Mouse (Mus musculus) urinary bladder, postnatal 25 days (tissue): ENCODE measurements around the gene Svep1.

Source experiments
- DNase-seq: peaks from one replicate; pipeline ENCODE4 v3.0.0; 2022; ENCODE audit warnings: low spot score

Svep1 gene

DNA sequence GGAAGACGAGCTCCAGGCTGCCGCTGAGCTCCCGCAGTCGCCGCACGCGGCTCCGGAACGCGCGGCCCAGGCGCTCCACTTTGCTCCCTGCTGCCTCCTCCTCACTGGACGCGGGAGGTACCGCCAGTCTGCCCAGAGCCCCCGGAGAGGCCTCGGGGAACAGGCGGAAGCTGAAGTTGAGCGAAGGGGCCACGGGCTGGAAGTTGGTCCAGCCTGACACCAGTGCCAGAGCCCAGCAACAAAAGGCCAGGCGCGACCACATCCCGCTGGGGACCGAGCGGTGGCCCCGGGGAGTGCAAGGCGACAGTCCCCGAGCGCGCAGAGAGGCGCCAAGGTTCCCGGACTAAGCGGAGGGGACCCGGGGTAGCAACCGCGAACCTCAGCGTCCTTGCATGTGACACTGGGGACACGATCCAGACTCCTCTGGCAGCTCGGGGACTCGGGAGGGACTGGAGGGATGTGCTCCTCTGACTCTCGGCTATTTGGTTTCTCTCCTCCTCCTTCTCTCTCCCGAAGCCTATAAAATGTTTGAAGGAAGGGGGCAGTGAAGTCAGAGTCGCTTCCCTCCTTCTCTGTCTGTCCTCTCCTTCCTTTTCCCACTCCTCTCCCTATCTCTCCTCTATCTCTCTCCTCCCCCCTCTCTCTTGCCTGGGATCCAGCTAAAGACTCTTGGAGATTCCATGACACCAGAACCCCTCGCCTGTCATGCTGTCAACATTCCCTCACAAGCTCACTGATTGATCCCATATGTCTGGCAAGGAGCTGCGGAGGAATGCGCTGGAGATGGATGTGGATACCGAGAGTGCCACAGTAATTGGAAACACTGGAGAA lies at the start of gene Svep1:
Svep1 (minus strand) TSS at position 745 of the 831 bp plus-strand sequence.
- peak; percentile 40 for DNase-seq

DNA sequence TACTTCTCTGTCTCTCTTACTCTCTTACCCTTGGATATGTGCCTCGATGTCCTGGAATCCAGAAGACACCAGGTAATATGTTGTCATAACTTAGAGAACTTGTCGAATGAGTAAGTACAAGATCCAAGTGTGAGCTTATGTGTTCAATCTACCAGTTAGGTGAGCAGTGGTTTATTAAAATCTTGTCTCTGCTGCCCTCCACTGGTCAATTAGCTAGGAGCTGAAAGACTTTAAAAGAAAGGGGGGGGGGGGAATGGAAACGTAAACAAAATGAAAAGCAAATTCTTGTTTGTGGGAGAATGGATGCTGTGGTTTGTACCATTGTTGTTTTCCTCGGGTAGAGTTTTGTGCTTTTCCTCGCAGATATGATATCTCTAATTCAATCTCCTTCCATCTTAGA lies 46.8 kb upstream of the Svep1 start:
- peak; percentile 42 for DNase-seq

DNA sequence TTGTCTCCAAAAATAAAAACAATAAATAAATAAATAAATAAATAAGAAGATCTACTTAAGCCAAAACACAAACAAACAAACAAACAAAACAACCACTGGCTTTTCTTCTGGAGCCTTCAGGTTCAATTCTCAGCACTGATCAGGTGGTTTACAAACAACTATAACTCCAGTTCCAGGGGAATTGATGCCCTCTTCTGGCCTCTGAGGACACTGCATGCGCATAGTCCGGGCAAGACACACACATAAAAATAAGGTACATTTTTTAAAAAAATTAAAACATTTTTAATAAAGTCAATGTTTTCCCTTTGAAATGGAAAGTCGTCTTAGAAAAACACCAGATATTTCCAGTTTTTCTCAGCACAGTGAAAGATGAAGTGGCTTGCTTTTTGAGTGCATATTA lies 45.7 kb upstream of the Svep1 start:
- no peak for DNase-seq

DNA sequence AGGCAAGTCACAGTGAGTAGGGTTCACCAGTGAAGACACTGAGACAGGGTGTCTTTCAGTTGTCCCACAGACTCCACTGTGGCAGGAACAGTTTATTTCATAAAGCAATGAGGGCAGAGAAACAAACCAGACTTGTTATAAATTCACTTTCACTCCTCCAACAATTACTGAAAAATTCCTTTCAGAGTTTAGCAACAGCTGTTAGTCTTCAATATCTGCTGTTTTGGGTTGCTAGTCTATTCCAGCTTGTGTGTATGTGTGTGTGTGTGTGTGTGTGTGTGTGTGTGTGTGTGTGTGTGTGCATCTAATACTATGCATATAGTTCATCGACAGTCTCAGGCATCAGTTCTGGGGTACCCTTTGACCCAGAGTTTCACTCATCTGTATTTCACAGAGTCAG lies 38.9 kb upstream of the Svep1 start:
- DNase-seq = no peak

DNA sequence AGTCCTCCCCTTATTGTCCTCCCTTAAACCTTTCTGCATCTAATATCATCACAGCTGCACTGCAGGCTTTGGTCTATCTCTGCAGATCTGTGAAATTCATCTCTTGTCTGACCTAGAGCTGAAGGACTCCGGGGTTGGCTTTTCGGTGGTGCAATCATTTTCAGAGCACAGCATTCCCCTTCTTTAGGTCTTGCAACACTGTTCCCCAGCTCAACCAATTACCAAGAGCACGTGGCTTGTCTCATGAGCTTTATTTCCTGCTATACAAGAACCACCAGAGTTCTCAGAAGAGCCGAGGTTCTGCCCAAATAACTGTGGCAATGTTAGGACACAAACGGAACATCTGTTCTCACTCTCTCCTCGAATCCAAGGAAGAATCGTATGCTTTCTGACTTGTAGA lies 33.8 kb upstream of the Svep1 start:
- DNase-seq = no peak

DNA sequence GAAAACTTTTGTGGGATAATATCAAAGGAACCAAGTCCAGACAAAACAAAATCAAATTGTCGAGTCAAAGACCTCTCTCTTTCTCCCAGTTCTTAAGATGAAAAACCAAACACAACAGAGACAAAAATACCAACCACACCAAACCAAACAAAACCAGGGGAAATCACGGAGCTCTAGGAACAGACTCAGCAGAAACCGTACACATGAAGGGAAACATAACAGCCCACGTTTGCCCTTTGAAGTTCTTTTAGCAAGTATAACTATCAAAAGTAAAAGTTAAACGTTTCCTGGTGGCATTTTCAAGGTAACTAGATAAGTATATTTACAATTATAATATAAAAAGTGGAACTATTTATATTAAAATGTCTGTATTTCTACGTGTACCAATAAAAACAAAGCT lies 29.2 kb upstream of the Svep1 start:
- no peak for DNase-seq

DNA sequence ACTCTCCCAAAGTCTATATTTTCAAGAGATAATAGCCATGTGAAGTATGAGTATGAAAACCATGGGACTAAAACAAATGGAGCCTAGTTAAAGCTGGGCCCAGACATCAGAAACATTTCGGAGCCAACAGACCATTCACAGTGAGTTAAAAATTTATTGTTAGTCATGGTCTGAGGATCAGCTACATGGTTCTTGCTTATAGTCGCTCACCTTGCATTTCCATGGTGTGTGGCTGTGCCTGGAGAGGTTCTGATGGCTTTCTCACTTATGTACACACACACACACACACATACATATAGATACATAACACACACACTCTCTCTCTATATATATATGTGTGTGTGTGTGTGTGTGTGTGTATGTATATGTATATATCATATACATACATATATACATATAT lies 16.8 kb upstream of the Svep1 start:
- no peak for DNase-seq

DNA sequence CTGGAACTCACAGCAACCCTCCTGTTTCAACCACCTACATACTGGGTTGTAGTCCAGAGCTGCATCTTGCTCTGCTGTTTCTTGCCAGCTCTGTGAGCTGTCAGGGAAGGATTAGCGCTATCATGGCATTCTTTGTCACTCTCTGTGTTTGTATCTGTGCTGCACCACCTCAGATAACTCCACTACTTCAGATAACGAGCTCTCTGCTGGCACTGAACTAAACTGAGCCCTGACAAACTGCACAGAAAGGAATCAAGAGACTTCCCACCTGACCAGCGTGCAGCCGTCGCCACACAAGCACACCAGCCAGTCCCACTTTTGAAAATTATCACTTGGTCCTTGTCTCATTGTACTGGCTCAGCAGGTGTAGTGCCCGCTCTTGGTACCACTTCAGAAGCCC lies 4.7 kb upstream of the Svep1 start:
- no peak for DNase-seq

DNA sequence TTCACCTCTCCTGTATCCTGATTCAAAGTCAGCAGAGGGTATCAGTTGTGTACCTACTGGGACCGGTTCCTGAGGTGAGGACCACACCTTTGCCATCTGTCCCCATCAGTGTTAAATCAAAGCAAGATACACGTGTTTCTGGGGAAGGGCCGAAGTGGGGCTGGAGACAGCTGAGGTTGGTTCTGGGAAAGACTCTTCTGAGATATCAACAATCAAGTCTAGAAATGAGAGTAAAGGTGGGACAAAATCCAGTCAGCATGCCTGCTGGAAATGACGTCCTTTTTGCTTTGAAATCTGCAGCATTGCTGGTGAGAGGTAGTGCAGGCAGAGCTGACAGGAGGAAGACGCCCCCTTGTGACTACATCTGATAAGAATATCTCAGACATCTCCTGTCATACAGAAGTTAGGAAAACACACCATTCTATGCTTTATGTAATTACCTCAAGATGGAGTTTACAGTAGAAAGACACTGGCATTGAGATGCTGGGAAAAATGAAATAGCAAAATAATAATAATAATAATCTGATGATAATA lies 4.0 kb upstream of the Svep1 start:
- DNase-seq = no peak

DNA sequence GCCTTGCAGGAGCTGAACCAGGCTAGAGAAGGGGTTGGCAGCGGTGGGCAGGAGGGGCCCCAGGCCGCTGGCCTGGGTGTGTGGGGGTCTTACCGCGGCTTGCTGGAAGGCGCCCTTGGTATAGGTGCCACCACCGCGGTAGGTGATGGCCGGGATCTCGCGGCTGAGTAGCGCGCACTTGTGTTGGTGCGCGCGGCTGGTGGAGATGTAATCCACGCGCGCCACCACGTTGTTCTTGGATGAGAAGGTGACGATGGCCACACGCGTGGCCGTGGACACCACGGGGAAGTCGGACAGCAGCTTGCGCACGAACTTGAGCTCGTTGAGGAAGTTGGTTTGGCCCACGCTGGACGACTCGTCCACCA lies 927 bp downstream of the Svep1 start:
- no peak for DNase-seq

DNA sequence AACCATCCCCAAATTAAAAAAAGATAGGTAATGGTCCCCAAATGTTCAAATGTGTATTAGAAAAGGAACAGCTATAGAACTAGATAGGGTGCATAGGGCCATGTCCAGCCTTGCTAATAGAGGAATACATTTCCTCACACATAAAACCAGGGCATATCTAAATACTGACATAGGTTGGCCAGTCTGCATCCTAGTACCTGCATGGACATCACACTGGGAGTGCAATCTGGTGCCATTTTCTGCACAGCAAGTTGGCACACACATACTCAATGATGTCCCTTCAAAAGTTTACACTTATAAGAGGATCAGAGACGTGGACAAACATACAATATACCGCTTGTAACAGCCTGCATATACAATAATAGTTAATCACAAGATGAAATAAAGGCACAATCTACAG lies 5.0 kb downstream of the Svep1 start:
- no peak for DNase-seq

DNA sequence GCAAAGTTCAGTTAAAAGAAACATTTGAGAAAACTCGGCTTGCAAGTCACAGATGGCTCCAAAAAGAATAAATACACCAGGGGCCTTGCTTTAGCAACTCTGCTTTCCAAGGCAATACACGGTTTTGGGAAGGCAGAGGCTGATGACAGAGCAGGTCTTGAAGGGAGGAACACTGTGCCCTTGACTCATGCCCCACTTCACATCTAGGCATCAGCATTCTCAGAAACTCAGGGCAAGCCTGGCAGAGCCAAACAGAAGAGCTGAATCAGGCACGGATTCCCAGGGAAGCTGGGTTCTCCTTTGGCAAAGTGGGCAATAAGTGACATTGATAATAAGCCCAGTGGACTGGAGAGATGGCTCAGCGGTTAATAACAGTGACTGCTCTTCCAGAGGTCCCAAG lies 5.8 kb downstream of the Svep1 start:
- DNase-seq = no peak

DNA sequence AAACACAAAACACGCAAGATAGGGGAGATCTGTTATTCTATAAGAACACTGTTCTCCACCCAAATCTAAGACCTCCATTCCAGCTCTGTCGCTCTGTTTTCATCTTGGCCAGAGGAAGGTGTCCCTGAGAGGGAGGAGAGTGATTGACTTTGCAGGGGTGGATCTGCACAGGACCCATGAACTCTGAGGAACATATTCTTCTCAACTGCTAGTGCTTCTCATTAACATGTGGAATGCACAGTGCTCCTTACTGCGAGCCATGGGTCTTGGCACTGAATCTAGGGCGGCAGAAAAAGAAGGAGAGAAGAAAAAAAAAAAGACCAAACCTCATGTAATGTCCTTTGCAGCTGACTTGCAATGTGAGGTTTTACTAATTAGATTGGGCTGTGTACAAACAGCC lies 9.4 kb downstream of the Svep1 start:
- DNase-seq = no peak

DNA sequence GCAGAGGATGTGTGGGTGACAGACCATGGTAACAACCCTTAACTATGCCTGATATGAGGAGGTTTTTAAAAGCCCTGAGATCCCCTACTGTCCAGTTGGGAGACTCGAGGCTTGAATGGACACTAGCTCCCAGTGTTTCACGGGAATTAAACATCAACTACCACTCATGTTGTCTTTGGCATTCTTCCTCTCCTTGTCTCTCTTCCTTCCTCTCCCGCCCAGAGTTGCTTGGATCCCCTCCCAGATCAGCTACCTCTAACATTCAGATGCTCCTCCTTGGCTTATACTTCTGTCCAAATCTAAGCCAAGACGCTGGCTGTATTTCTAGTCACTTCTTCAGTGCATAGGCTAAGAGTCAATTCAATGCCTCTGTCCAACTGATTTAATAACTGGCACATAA lies 9.9 kb downstream of the Svep1 start:
- DNase-seq = no peak

DNA sequence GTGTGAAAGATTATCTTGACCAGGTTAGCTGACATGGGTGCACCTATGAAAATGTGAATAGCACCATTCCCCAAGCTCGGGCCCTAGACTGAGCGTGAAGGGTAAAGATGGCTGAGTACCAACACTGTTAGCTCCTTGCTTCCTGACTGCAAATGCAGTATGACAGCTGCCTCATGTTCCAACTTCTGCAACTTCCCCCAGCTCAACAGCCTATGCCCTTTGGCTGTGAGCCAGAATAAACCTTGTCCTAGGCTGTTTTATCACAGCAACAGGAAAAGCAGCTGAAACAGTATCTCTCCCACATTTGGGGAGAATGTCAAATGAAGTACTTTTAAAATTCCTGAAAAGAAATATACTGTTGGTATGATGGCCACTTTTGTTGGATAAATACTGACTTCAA lies 10.7 kb downstream of the Svep1 start:
- no peak for DNase-seq

DNA sequence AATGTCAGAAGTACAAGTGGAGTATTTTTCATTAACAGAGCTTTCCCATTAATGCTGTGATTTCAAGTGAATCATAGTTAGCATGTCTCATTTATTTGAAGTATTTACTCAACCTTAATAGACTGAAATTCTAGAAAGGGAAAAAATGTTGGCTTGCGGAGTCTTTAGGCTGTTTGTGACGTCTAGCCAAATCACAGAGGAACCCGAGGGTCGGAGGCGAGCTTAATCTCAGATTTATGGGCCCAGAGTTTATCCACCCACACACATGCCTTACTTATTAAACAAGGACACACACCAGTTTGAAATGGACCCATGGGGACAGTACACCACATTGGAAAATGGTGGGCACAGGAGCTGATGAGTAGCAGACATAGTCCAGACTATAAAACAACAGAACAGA lies 17.4 kb downstream of the Svep1 start:
- no peak for DNase-seq

DNA sequence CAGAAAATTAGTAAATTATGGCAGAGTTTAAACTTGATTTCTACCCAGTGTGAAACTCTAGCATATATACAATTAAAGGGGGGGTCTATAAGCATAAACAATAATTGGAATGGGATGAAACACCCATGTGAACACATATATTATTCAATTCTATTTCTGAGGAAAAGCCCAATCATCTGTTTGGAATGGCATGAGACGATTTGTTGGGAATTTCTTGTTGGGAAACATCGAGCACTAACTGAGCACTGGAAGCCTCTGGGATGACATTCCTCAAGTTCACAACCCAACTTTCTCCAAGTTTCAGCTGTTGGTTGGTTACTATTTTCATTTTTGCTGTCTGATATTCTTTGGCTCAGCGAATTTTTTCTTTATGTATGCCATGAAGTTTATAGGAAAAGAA lies 21.3 kb downstream of the Svep1 start:
- no peak for DNase-seq

DNA sequence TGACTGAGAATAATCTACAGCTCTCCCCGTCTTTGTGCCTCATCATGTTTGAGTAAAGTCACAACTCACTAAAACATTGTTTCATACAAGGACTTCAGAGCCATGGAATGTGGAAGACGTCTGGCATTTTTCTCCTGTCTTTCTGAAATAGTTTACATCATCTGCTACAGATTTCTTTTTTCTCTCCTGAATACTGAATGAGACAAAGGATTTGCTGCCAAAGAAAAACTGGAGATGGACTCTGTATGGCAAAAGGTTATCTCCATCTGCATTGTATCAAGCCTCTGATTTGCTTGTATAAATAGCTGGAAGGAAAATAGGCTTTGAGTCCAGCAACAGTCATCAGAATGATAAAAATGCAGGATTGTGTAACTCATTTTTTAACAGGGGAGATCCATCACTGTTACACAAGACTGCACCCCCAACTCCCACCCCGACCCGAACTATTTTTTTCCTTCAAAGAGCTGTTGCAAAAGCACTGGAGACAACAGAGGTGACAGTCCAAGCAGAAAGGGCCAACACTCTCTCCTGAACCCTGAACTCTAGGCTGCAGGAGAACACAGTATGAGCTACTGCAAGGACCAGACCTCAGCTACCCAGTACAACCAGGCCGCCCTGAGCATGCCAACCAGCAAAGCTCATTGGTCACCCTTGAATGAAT lies 21.8 kb downstream of the Svep1 start:
- DNase-seq = no peak

DNA sequence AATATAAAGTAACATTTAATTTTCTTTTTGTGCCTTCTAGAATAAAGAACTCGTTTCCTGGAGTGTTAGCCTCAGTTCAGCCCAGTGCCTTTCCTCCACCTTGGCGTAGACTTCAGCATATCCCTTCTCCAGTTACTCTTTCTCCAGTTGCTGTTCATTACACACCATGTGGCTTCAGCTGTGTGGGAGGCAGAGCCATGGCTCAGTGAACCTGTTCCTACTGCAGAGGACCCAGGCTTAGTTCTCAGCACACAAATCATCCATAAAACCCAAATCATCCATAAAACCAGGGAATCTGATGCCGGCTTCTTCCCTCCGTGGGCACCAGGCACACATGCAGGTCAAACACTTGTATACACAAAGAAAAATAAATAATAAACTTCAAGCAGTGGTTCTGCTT lies 22.8 kb downstream of the Svep1 start:
- DNase-seq = no peak

DNA sequence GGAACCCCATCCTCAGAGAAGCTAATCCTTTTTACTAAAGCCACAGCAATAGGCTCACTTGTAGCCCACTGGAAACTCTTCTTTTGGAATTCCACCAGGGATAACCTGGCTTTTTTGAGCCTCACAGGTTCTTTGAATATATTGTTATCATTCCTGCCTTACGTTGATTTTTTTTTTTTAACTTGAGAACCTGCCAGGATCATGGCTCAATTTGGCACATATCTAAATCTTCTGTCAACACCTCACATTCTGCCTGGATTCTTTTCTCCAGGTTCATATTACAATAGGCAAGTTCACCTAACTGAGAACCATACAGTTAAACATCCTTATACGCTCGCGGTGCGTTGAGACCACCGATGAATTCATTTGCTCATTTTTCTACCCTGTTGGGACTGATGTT lies 28.2 kb downstream of the Svep1 start:
- no peak for DNase-seq

DNA sequence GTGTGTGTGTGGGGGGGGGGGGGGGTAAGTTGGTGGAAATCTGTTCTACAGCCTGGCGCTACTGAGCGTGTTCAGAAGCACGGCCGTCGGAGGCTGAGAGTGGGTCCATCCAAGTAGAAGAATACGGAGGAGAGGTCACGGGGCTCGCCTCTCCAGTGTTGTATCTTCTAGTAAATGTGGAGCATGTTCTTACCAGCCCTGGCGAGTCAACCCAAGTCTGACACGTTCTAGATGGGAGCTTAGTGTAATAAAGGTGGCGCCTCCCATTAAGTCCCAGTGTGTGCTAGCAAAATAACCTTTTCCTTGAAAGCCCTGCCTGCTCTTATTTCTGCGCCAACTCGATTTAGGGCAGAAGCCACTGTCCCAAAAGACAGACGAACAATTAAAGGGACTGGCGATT lies 29.4 kb downstream of the Svep1 start:
- DNase-seq = peak; percentile 24

DNA sequence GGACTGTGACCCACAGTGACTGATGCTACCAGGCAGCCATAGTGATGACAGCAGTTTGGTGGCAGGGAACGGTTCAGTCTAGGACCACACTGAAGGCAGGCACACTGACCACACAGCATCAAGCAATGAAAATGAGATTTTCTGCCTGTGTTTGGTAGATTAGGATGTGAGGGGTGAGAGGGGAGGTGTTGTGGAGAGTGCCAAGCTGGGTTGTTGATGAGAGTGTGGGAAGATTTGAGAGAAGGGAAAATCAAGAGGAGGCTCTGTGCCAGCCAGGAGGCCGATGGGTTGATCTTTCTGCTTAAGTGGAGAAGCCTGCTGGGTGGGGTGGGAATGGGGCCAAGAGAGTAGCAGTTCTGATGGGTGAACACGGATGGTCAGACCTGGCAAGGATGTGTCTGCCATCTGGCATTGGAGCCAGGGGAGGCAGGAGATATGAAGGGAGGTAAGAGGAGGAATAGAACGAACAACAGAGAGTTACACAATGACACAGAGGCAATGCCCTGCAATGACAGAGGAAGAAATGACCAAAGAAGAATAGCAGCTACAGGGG lies 32.1 kb downstream of the Svep1 start:
- no peak for DNase-seq

DNA sequence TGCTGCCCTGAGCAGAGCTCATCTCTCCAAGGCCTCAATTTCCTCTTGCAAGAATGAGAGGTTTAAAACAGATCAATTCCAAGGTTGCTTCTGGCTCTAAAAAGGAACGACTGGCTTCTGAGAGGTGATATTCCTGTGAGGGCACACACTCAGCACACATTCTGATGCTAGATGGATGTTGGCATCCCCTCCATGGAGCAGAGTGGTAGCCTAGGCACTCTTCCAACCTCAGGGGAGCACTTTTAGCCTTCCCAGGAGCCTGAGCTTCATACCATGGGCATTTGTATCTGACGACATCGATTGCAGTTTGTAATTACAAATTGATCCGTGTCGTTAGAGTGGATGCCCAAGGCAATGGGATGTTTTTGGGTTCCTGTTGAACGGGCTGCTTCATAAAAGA lies 33.3 kb downstream of the Svep1 start:
- no peak for DNase-seq
